Mouse (Mus musculus): ENCODE results near the gene Fam47e. TPM values are rescaled to one million over a fixed set of nuclear protein-coding genes. Genes with fewer than 3 reads are reported as not detected.

Gene Fam47e
- polyA plus RNA-seq, 1 experiment from 2014 or later, result 2.1 TPM

- WGBS, result 74% methylated on average over 10 of the region's 10 CpGs
- no peak overlapping the region for H3K4me3 ChIP-seq (ENCODE audit: low read depth, low read length)
- no peak for ATAC-seq
- no peak overlapping the region for H3K4me2 ChIP-seq (ENCODE audit: low read length)
- H3K4me1 ChIP-seq (ENCODE audit: control insufficient read depth, insufficient read depth, low read length), result no peaks in the 10 kb centered on the region
- no peak overlapping the region for H3K9ac ChIP-seq (ENCODE audit: low read depth, low read length)
- H3K27ac ChIP-seq (ENCODE audit: low read length), result no peak overlapping the region
- no peaks in the 10 kb centered on the region for H3K36me3 ChIP-seq (ENCODE audit: control insufficient read depth, insufficient read depth, low read length)
- no peaks in the 10 kb centered on the region for H3K9me3 ChIP-seq (replicated peaks; ENCODE audit: control insufficient read depth, low read length, poor library complexity, severe bottlenecking)
- no peaks in the 10 kb centered on the region for H3K27me3 ChIP-seq (ENCODE audit: control insufficient read depth, insufficient read depth, low read depth, low read length)
Observed at GRCm38 (mm10) chr5:92585932-92586331, 31.1 kb downstream of the Fam47e start.

GRCm38 (mm10) chr5:92595026-92595425 is 40.2 kb downstream of the Fam47e start:
- Histone ChIP-seq H3K4me3 (ENCODE audit: low read depth, low read length) (no peak overlapping the region), H3K27ac (ENCODE audit: low read length) (no peak overlapping the region), H3K9me3 (replicated peaks; ENCODE audit: control insufficient read depth, low read length, poor library complexity, severe bottlenecking) (no peaks in the 10 kb centered on the region), H3K9ac (ENCODE audit: low read depth, low read length) (no peak overlapping the region), H3K4me1 (ENCODE audit: control insufficient read depth, insufficient read depth, low read length) (no peaks in the 10 kb centered on the region), H3K27me3 (ENCODE audit: control insufficient read depth, insufficient read depth, low read depth, low read length) (no peaks in the 10 kb centered on the region), H3K36me3 (ENCODE audit: control insufficient read depth, insufficient read depth, low read length) (no peaks in the 10 kb centered on the region), H3K4me2 (ENCODE audit: low read length) (no peak overlapping the region)
- WGBS, result 82% methylated on average over 5 of the region's 5 CpGs
- ATAC-seq, result no peak

- H3K27me3 ChIP-seq (ENCODE audit: control insufficient read depth, insufficient read depth, low read depth, low read length), result no peaks in the 10 kb centered on the region
- H3K36me3 ChIP-seq (ENCODE audit: control insufficient read depth, insufficient read depth, low read length), result no peaks in the 10 kb centered on the region
- no peak overlapping the region for H3K4me2 ChIP-seq (ENCODE audit: low read length)
- 96% methylated on average over 8 of the region's 8 CpGs for WGBS
- no peak overlapping the region for H3K4me3 ChIP-seq (ENCODE audit: low read depth, low read length)
- no peak for ATAC-seq
- no peaks in the 10 kb centered on the region for H3K9me3 ChIP-seq (replicated peaks; ENCODE audit: control insufficient read depth, low read length, poor library complexity, severe bottlenecking)
- H3K9ac ChIP-seq (ENCODE audit: low read depth, low read length), result no peak overlapping the region
- no peaks in the 10 kb centered on the region for H3K4me1 ChIP-seq (ENCODE audit: control insufficient read depth, insufficient read depth, low read length)
- H3K27ac ChIP-seq (ENCODE audit: low read length), result no peak overlapping the region
Observed at GRCm38 (mm10) chr5:92596865-92597264, 42.0 kb downstream of the Fam47e start.

GRCm38 (mm10) chr5:92599030-92599429 is 44.2 kb downstream of the Fam47e start:
- no peak for ATAC-seq
- H3K36me3 ChIP-seq (ENCODE audit: control insufficient read depth, insufficient read depth, low read length), result no peaks in the 10 kb centered on the region
- 82% methylated on average over 10 of the region's 10 CpGs for WGBS

GRCm38 (mm10) chr5:92602691-92603690 is 48.1 kb downstream of the Fam47e start, which contains the start of gene Stbd1:
TSS of gene Stbd1 (plus strand) at chr5:92603041.
- peaks cover 3% of the 10 kb centered on the region; the same call in 1 of the 2 replicates for H3K27me3 ChIP-seq (ENCODE audit: control insufficient read depth, insufficient read depth, low read depth, low read length)
- no peaks in the 10 kb centered on the region for H3K36me3 ChIP-seq (ENCODE audit: control insufficient read depth, insufficient read depth, low read length)
- H3K27ac ChIP-seq (ENCODE audit: low read length), result no peak within 1 kb of the TSS
- 0 out of 2 replicates have a peak, but pooled peaks cover 2% of the 10 kb centered on the region for H3K4me1 ChIP-seq (ENCODE audit: control insufficient read depth, insufficient read depth, low read length)
- peak within 1 kb of the TSS; percentile 67 for H3K4me3 ChIP-seq (ENCODE audit: low read depth, low read length)
- ATAC-seq, result peak; percentile 92
- under 1% methylated on average over 65 of the region's 69 CpGs for WGBS
- no peaks in the 10 kb centered on the region for H3K9me3 ChIP-seq (replicated peaks; ENCODE audit: control insufficient read depth, low read length, poor library complexity, severe bottlenecking)
- H3K4me2 ChIP-seq (ENCODE audit: low read length), result peak within 1 kb of the TSS; percentile 87
- peak within 1 kb of the TSS; percentile 72 for H3K9ac ChIP-seq (ENCODE audit: low read depth, low read length)

More at GRCm38 (mm10) chr5:92599030-92599429, 44.2 kb downstream of the Fam47e start:
- Histone ChIP-seq H3K4me2 (ENCODE audit: low read length) (no peak overlapping the region), H3K4me3 (ENCODE audit: low read depth, low read length) (no peak overlapping the region), H3K27ac (ENCODE audit: low read length) (no peak overlapping the region), H3K27me3 (ENCODE audit: control insufficient read depth, insufficient read depth, low read depth, low read length) (no peaks in the 10 kb centered on the region), H3K4me1 (ENCODE audit: control insufficient read depth, insufficient read depth, low read length) (0 out of 2 replicates have a peak, but pooled peaks cover 2% of the 10 kb centered on the region), H3K9ac (ENCODE audit: low read depth, low read length) (no peak overlapping the region), H3K9me3 (replicated peaks; ENCODE audit: control insufficient read depth, low read length, poor library complexity, severe bottlenecking) (no peaks in the 10 kb centered on the region)

- no peak for ATAC-seq
- no peaks in the 10 kb centered on the region for H3K9me3 ChIP-seq (replicated peaks; ENCODE audit: control insufficient read depth, low read length, poor library complexity, severe bottlenecking)
- 71% methylated on average over 10 of the region's 10 CpGs for WGBS
- H3K4me2 ChIP-seq (ENCODE audit: low read length), result no peak overlapping the region
- no peaks in the 10 kb centered on the region for H3K36me3 ChIP-seq (ENCODE audit: control insufficient read depth, insufficient read depth, low read length)
- H3K27ac ChIP-seq (ENCODE audit: low read length), result no peak overlapping the region
- no peak overlapping the region for H3K4me3 ChIP-seq (ENCODE audit: low read depth, low read length)
- no peak overlapping the region for H3K9ac ChIP-seq (ENCODE audit: low read depth, low read length)
- H3K4me1 ChIP-seq (ENCODE audit: control insufficient read depth, insufficient read depth, low read length), result 0 out of 2 replicates have a peak, but pooled peaks cover 2% of the 10 kb centered on the region
- H3K27me3 ChIP-seq (ENCODE audit: control insufficient read depth, insufficient read depth, low read depth, low read length), result peaks cover 3% of the 10 kb centered on the region; the same call in 1 of the 2 replicates
Observed at GRCm38 (mm10) chr5:92604452-92605247, 49.8 kb downstream of the Fam47e start.

GRCm38 (mm10) chr5:92607492-92608229 is 52.8 kb downstream of the Fam47e start:
- no peaks in the 10 kb centered on the region for H3K9me3 ChIP-seq (replicated peaks; ENCODE audit: control insufficient read depth, low read length, poor library complexity, severe bottlenecking)
- no peak overlapping the region for H3K4me2 ChIP-seq (ENCODE audit: low read length)
- 0 out of 2 replicates have a peak, but pooled peaks cover 2% of the 10 kb centered on the region for H3K4me1 ChIP-seq (ENCODE audit: control insufficient read depth, insufficient read depth, low read length)
- H3K27ac ChIP-seq (ENCODE audit: low read length), result no peak overlapping the region
- H3K27me3 ChIP-seq (ENCODE audit: control insufficient read depth, insufficient read depth, low read depth, low read length), result peaks cover 3% of the 10 kb centered on the region; the same call in 1 of the 2 replicates
- no peaks in the 10 kb centered on the region for H3K36me3 ChIP-seq (ENCODE audit: control insufficient read depth, insufficient read depth, low read length)
- no peak overlapping the region for H3K4me3 ChIP-seq (ENCODE audit: low read depth, low read length)
- 92% methylated on average over 5 of the region's 5 CpGs for WGBS
- no peak for ATAC-seq
- no peak overlapping the region for H3K9ac ChIP-seq (ENCODE audit: low read depth, low read length)

- H3K9me3 ChIP-seq (replicated peaks; ENCODE audit: control insufficient read depth, low read length, poor library complexity, severe bottlenecking), result no peaks in the 10 kb centered on the region
- no peak overlapping the region for H3K4me3 ChIP-seq (ENCODE audit: low read depth, low read length)
- no peak for ATAC-seq
- no peak overlapping the region for H3K27ac ChIP-seq (ENCODE audit: low read length)
- H3K9ac ChIP-seq (ENCODE audit: low read depth, low read length), result no peak overlapping the region
- WGBS, result 85% methylated on average over 4 of the region's 4 CpGs
- H3K27me3 ChIP-seq (ENCODE audit: control insufficient read depth, insufficient read depth, low read depth, low read length), result no peaks in the 10 kb centered on the region
- no peak overlapping the region for H3K4me2 ChIP-seq (ENCODE audit: low read length)
- no peaks in the 10 kb centered on the region for H3K4me1 ChIP-seq (ENCODE audit: control insufficient read depth, insufficient read depth, low read length)
- H3K36me3 ChIP-seq (ENCODE audit: control insufficient read depth, insufficient read depth, low read length), result no peaks in the 10 kb centered on the region
Observed at GRCm38 (mm10) chr5:92612756-92613155, 57.9 kb downstream of the Fam47e start.
